Mouse (Mus musculus) limb, embryonic 15.5 days (tissue): ENCODE data around the gene Mrc1. TPM values are rescaled to one million over a fixed set of nuclear protein-coding genes. Genes with fewer than 3 reads are reported as not detected.
A peak's percentile ranks its signal among the peaks of the same experiment; 100 is the strongest.

Source experiments
- ATAC-seq: fragments of 200-750 bp; cut with Nextera tagmentation; 2 replicates; pipeline ENCODE4 v1.8.0; 2017; ENCODE audit warnings: low read depth, moderate TSS enrichment; ENCODE audit not compliant: insufficient number of reproducible peaks, low FRiP score, low TSS enrichment
- H3K27ac ChIP-seq: fragments of 300-500 bp; sonication (generic); 2 replicates; pipeline ENCODE4 v1.5.1; 2015; ENCODE audit warnings: moderate library complexity, mild to moderate bottlenecking, inconsistent platforms
- H3K27me3 ChIP-seq: fragments of 300-500 bp; sonication (generic); 2 replicates; pipeline ENCODE4 v1.6.1; 2015; ENCODE audit warnings: inconsistent platforms
- H3K36me3 ChIP-seq: fragments of 300-500 bp; sonication (generic); 2 replicates; pipeline ENCODE4 v1.6.1; 2015; ENCODE audit warnings: inconsistent platforms
- H3K4me1 ChIP-seq: fragments of 300-500 bp; sonication (generic); 2 replicates; pipeline ENCODE4 v1.6.1; 2015; ENCODE audit warnings: inconsistent platforms
- H3K4me2 ChIP-seq: fragments of 300-500 bp; sonication (generic); 2 replicates; pipeline ENCODE4 v1.6.1; 2015; ENCODE audit warnings: mild to moderate bottlenecking, inconsistent platforms
- H3K4me3 ChIP-seq: fragments of 300-500 bp; sonication (generic); 2 replicates; pipeline ENCODE4 v1.5.1; 2015; ENCODE audit warnings: mild to moderate bottlenecking, inconsistent platforms
- H3K9ac ChIP-seq: fragments of 300-500 bp; sonication (generic); 2 replicates; pipeline ENCODE4 v1.6.1; 2015; ENCODE audit warnings: inconsistent platforms
- H3K9me3 ChIP-seq: fragments of 300-500 bp; sonication (generic); 2 replicates; pipeline ENCODE4 v1.6.1; 2016; ENCODE audit warnings: inconsistent platforms
- WGBS: fragments of 180-500 bp; shearing (Covaris S2); methylation state at CpG from one replicate; pipeline ENCODE4 v1.1.7; 2015; 5-methylcytosine and 5-hydroxymethylcytosine counted together
- microRNA counts: library from miRNA; unstranded; fragments of <30 nt; microRNA quantifications from one replicate; lab custom pipeline; 2016
- microRNA-seq: library from miRNA; unstranded; fragments of <30 nt; microRNA quantifications from one replicate; pipeline ENCODE4, GENCODE M21; 2016
- polyA plus RNA-seq: library from polyadenylated mRNA; unstranded; fragments of >200 nt; fragmentation: Nextera tagmentation; extraction: Ambion mirVana; gene quantifications from 2 replicates; pipeline ENCODE4 v1.2.1, GENCODE M21; 2015

Mrc1 gene
- polyA plus RNA-seq, 1 experiment from 2014 or later = 13.0 TPM

DNA sequence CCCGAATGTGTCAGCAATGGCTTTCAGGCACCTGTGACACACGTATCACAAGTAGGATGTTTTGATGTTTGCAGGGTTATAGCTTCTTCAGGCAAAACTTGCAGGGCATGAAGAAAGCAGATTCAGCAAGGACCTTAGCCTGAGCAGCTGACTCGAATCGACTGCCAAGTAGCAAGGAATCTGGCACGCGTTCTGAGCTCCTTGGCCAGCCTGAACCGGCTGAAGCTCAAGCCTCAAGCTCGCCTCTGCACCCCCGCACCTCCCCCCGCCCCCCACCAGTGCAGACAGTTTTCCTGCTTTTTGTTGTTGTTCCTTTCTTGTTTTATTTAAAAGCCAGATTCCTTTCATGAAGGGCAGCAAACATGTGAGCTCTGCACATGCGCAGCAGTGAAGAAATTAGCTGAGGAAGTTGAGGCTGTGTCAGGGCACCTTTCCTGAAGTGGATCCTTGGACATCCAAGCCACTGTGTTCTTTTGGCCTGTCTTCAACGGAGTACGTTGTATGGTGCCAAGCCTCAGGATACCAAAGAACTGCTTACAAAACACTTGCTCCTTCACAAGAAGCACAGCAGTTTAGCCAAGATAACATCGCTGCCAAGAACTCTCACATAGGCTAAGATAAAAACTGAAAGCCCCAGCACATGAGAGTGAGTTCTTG is 112.6 kb downstream of the Mrc1 start:
- no peak overlapping the region for H3K9ac ChIP-seq
- no peak overlapping the region for H3K4me3 ChIP-seq
- no peaks in the 10 kb centered on the region for H3K27me3 ChIP-seq
- no peaks in the 10 kb centered on the region for H3K9me3 ChIP-seq
- peak; percentile 77 for ATAC-seq
- WGBS = 50% methylated on average over 14 of the region's 14 CpGs
- H3K36me3 ChIP-seq = no peaks in the 10 kb centered on the region
- H3K4me2 ChIP-seq = no peak overlapping the region
- peak overlapping the region; percentile 62 for H3K27ac ChIP-seq
- peaks cover 12% of the 10 kb centered on the region; the same call in 1 of the 2 replicates for H3K4me1 ChIP-seq

DNA sequence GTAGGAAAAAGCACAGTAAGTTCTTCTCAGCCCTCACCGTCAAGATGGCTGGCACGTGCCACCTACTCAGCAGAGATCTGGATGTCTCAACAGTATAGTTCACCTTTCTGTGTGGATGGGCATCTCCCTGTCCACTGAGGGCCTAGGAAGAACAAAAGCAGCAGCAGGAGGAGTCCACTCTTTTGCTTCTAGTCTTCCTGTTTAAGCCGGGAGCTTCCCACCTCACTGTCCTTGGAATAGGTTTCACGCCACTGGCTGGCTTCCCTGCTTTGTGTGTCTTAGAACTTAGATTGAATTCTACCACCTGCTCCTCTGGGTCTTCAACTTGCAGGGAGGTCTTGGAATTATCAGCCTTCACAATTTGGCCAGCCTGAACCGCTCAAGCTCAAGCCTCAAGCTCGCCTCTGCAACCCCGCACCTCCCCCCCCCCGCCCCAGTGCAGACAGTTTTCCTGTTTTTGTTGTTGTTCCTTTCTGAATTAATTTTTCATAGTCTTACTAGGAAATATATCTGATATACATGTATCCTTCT is 113.2 kb downstream of the Mrc1 start:
- WGBS = 84% methylated on average over 8 of the region's 8 CpGs
- no peaks in the 10 kb centered on the region for H3K36me3 ChIP-seq
- H3K9ac ChIP-seq = no peak overlapping the region
- no peak overlapping the region for H3K4me2 ChIP-seq
- peak overlapping the region; percentile 62; the same call in 1 of the 2 replicates for H3K27ac ChIP-seq
- peaks cover 12% of the 10 kb centered on the region; the same call in 1 of the 2 replicates for H3K4me1 ChIP-seq
- no peaks in the 10 kb centered on the region for H3K9me3 ChIP-seq
- H3K4me3 ChIP-seq = no peak overlapping the region
- H3K27me3 ChIP-seq = no peaks in the 10 kb centered on the region
- no peak for ATAC-seq

MicroRNA genes within 50 kb of the gene (microRNA counts, 519-probe panel; counts per million panel counts)
- 1,588 counts per million, percentile 18 among the panel's probes with 10 or more counts for microRNA mmu-miR-511 (lab: Ali Mortazavi, UCI)

Small RNAs within 50 kb of the gene (microRNA-seq; reads per million reads assigned to microRNA genes)
- 1.2 reads per million for gene Mir511

Other genes starting within 250 kb of the Mrc1 start
- 58.0 and 77.5 TPM in 2 replicates for gene Hacd1, start 173.3 kb upstream of the Mrc1 start, polyA plus RNA-seq
- gene Stam, start 155.3 kb upstream of the Mrc1 start, polyA plus RNA-seq = 67.6 and 69.9 TPM in 2 replicates
- gene Tmem236, start 54.9 kb upstream of the Mrc1 start, polyA plus RNA-seq = 0.09 and 0.10 TPM in 2 replicates
- gene Slc39a12, start 158.9 kb downstream of the Mrc1 start, polyA plus RNA-seq = 0.10 and 0.19 TPM in 2 replicates